Mouse (Mus musculus) intestine, embryonic 14.5 days (tissue): ENCODE results near the gene Nek7. TPM values are rescaled to one million over a fixed set of nuclear protein-coding genes. Genes with fewer than 3 reads are reported as not detected.

Experiments
- ATAC-seq: fragments of 200-750 bp; cut with Nextera tagmentation; replicated peaks from 2 replicates; pipeline ENCODE4 v1.8.0; 2017; ENCODE audit warnings: low read depth, moderate number of reproducible peaks, moderate TSS enrichment, moderate library complexity; ENCODE audit not compliant: low FRiP score, low TSS enrichment
- DNase-seq: peaks from one replicate; pipeline ENCODE4 v3.0.0-alpha.2; 2018; ENCODE audit warnings: low spot score
- H3K27ac ChIP-seq: fragments of 300-500 bp; sonication (generic); 2 replicates; pipeline ENCODE4 v1.5.1; 2014; ENCODE audit warnings: low read depth, mild to moderate bottlenecking, control low read depth
- H3K27me3 ChIP-seq: fragments of 300-500 bp; sonication (generic); replicated peaks from 2 replicates; pipeline ENCODE4 v1.6.1; 2014; ENCODE audit warnings: low read length, control low read depth; ENCODE audit not compliant: control insufficient read depth, insufficient read depth
- H3K36me3 ChIP-seq: fragments of 300-500 bp; sonication (generic); 2 replicates; pipeline ENCODE4 v1.6.1; 2014; ENCODE audit warnings: low read length, control low read depth; ENCODE audit not compliant: control insufficient read depth, insufficient read depth
- H3K4me1 ChIP-seq: fragments of 300-500 bp; sonication (generic); replicated peaks from 2 replicates; pipeline ENCODE4 v1.6.1; 2014; ENCODE audit warnings: low read length, control low read depth, mixed read lengths; ENCODE audit not compliant: control insufficient read depth, insufficient read depth
- H3K4me2 ChIP-seq: fragments of 300-500 bp; sonication (generic); 2 replicates; pipeline ENCODE4 v1.6.1; 2014; ENCODE audit warnings: low read length
- H3K4me3 ChIP-seq: fragments of 300-500 bp; sonication (generic); 2 replicates; pipeline ENCODE4 v1.5.1; 2014; ENCODE audit warnings: low read depth, low read length, control low read depth, mixed read lengths
- H3K9ac ChIP-seq: fragments of 300-500 bp; sonication (generic); 2 replicates; pipeline ENCODE4 v1.6.1; 2014; ENCODE audit warnings: mild to moderate bottlenecking, low read length
- H3K9me3 ChIP-seq: fragments of 300-500 bp; sonication (generic); 2 replicates; pipeline ENCODE4 v1.6.1; 2016; ENCODE audit warnings: low read length, control low read depth; ENCODE audit not compliant: control insufficient read depth
- WGBS: fragments of 180-500 bp; shearing (Covaris S2); extraction: QIAGEN DNeasy Blood & Tissue Kit; methylation state at CpG from one replicate; pipeline ENCODE4 v1.1.7; 2014; 5-methylcytosine and 5-hydroxymethylcytosine counted together
- polyA plus RNA-seq: library from polyadenylated mRNA; unstranded; fragments of >200 nt; fragmentation: Nextera tagmentation; extraction: Ambion mirVana; gene quantifications from 2 replicates; pipeline ENCODE4 v1.2.1, GENCODE M21; 2014

Nek7 gene
- polyA plus RNA-seq = 31.7 and 32.0 TPM in 2 replicates

GRCm38 (mm10) chr1:138619996-138620461 is at the start of gene Nek7:
Nek7 (minus strand) TSS chr1:138620141.
- no peaks in the 10 kb centered on the region; the same call in 1 of the 2 replicates for H3K4me1 ChIP-seq
- peak within 1 kb of the TSS; percentile 96 for H3K27ac ChIP-seq
- DNase-seq (no peak), ATAC-seq (0 out of 2 replicates have a peak, but pooled peaks have one; percentile 32)
- no peaks in the 10 kb centered on the region for H3K27me3 ChIP-seq
- H3K4me3 ChIP-seq = peak within 1 kb of the TSS; percentile 81
- 4% methylated on average over 11 of the region's 11 CpGs for WGBS
- H3K9me3 ChIP-seq = no peaks in the 10 kb centered on the region
- H3K9ac ChIP-seq = peak within 1 kb of the TSS; percentile 80
- H3K4me2 ChIP-seq = peak within 1 kb of the TSS; percentile 76
- no peaks in the 10 kb centered on the region for H3K36me3 ChIP-seq

GRCm38 (mm10) chr1:138662342-138662741 is 42.4 kb upstream of the Nek7 start:
- Histone ChIP-seq H3K27ac (no peak overlapping the region), H3K4me2 (no peak overlapping the region), H3K9me3 (no peaks in the 10 kb centered on the region), H3K4me3 (no peak overlapping the region), H3K36me3 (no peaks in the 10 kb centered on the region), H3K27me3 (no peaks in the 10 kb centered on the region), H3K9ac (no peak overlapping the region), H3K4me1 (no peaks in the 10 kb centered on the region)
- WGBS = 79% methylated on average over 2 of the region's 2 CpGs
- DNase-seq (no peak), ATAC-seq (no peak)

GRCm38 (mm10) chr1:138654212-138654611 is 34.3 kb upstream of the Nek7 start:
- H3K4me1 ChIP-seq = no peaks in the 10 kb centered on the region
- H3K27ac ChIP-seq = no peak overlapping the region
- DNase-seq (no peak), ATAC-seq (no peak)
- no peak overlapping the region for H3K9ac ChIP-seq
- H3K9me3 ChIP-seq = no peaks in the 10 kb centered on the region
- no peaks in the 10 kb centered on the region for H3K36me3 ChIP-seq
- no peak overlapping the region for H3K4me2 ChIP-seq
- no peak overlapping the region for H3K4me3 ChIP-seq
- H3K27me3 ChIP-seq = no peaks in the 10 kb centered on the region

DNA sequence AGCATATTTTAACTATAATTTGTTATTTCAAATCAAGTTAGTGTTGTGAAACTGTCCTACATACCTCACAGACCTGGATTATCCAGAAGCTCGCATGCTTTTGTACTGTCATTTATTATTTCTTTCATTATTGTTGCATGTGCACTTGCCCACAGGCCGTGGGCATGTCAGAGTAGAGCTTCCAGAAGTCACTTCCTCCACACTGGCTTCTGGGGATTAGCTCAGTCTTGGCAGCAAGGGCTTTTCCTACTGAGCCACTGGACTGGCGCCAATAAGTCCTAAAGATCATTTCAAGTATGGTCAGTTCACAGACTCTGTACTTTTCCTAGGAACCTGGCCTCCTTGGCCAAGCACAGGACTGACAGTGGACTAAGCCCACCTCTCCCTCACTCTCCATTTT is 25.1 kb upstream of the Nek7 start:
- ATAC-seq (no peak), DNase-seq (no peak)
- Histone ChIP-seq H3K9me3 (no peaks in the 10 kb centered on the region), H3K4me2 (no peak overlapping the region), H3K4me3 (no peak overlapping the region), H3K36me3 (no peaks in the 10 kb centered on the region), H3K9ac (no peak overlapping the region), H3K27ac (no peak overlapping the region), H3K27me3 (no peaks in the 10 kb centered on the region), H3K4me1 (no peaks in the 10 kb centered on the region)
- 82% methylated on average over 3 of the region's 3 CpGs for WGBS

DNA sequence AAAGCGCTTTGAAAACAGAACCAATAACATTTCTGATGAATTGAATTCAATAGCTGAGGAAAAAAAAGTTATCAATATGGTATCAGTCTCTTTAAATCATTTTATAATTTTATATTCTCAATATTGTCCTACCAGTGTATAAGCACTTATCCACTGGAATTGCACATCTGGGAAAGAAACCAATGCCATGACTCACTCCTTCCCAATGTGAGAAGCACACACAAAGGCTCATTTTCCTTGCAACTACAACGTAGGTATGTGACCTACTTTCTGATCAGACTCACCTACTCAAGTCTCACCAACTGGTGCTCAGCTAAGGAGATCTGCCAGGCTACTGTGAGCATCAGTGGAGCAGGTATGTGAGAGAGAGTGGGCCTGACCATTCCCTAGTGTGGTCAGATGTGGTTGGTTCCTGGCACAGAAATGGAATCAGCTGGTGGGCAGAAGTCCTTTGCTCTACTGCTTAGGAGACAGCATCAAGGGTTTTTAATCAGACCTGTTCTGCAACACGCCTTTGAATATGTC is 23.4 kb upstream of the Nek7 start:
- no peak for ATAC-seq
- H3K9ac ChIP-seq = no peak overlapping the region
- H3K36me3 ChIP-seq = no peaks in the 10 kb centered on the region
- 83% methylated on average over 3 of the region's 3 CpGs for WGBS
- no peak overlapping the region for H3K4me3 ChIP-seq
- DNase-seq = no peak
- H3K27me3 ChIP-seq = no peaks in the 10 kb centered on the region
- no peaks in the 10 kb centered on the region for H3K9me3 ChIP-seq
- H3K4me1 ChIP-seq = no peaks in the 10 kb centered on the region
- H3K4me2 ChIP-seq = no peak overlapping the region
- no peak overlapping the region for H3K27ac ChIP-seq

GRCm38 (mm10) chr1:138640934-138641461 is 21.1 kb upstream of the Nek7 start:
- no peaks in the 10 kb centered on the region for H3K4me1 ChIP-seq
- no peak overlapping the region for H3K4me3 ChIP-seq
- H3K36me3 ChIP-seq = no peaks in the 10 kb centered on the region
- H3K4me2 ChIP-seq = no peak overlapping the region
- DNase-seq = no peak
- WGBS = 67% methylated on average over 4 of the region's 4 CpGs
- H3K27ac ChIP-seq = no peak overlapping the region
- no peak for ATAC-seq
- no peaks in the 10 kb centered on the region for H3K27me3 ChIP-seq
- no peak overlapping the region for H3K9ac ChIP-seq
- no peaks in the 10 kb centered on the region for H3K9me3 ChIP-seq

DNA sequence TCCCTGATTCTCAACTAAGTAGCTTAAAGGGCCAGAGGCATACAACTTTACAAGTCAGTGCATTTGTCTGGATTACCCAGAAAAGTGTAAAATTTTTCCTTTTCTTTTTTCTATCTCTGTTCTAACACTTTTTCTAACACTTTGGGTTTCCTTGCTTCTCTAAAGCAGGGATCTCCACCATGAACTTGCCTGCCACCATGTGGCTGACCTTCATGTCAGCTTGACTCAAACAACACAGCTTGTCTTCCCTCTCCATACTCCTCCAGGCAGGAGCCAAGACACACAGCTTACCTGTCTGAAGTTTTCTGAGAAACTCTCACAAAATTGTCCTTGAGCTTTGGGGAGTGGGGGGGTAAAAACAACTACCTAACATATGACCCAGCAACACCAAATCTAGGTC is 17.9 kb upstream of the Nek7 start:
- Histone ChIP-seq H3K27me3 (no peaks in the 10 kb centered on the region), H3K9ac (no peak overlapping the region), H3K27ac (no peak overlapping the region), H3K4me3 (no peak overlapping the region), H3K4me1 (no peaks in the 10 kb centered on the region), H3K36me3 (no peaks in the 10 kb centered on the region), H3K9me3 (no peaks in the 10 kb centered on the region), H3K4me2 (no peak overlapping the region)
- no peak for ATAC-seq
- no peak for DNase-seq

- Histone ChIP-seq H3K4me3 (no peak overlapping the region), H3K9me3 (no peaks in the 10 kb centered on the region), H3K4me2 (no peak overlapping the region), H3K36me3 (no peaks in the 10 kb centered on the region), H3K27me3 (no peaks in the 10 kb centered on the region), H3K9ac (no peak overlapping the region), H3K4me1 (no peaks in the 10 kb centered on the region), H3K27ac (no peak overlapping the region)
- WGBS = 82% methylated on average over 1 of the region's 1 CpGs
- DNase-seq (no peak), ATAC-seq (no peak)
Measured at GRCm38 (mm10) chr1:138634561-138634960, 14.6 kb upstream of the Nek7 start.

DNA sequence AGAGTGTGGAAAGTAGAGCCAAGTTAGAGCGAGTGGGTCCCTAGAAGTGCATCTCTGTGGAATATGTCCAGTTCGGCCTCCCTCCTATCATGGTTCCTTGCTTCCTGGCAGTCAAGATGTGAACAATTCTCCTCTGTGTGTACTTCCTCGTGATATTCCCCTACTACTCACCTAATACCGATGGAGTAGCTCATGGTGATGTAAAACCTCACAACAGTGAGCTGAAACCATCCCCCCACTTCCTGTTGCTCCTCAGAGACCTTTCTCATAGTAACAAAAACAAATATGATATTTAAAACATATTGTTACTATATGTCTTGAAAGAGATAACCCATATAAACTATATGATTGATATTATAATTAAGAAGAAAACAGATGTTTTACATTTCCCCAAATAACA is 9.0 kb upstream of the Nek7 start:
- Histone ChIP-seq H3K36me3 (no peaks in the 10 kb centered on the region), H3K4me3 (no peak overlapping the region), H3K27ac (no peak overlapping the region), H3K4me1 (no peaks in the 10 kb centered on the region), H3K9me3 (no peaks in the 10 kb centered on the region), H3K9ac (no peak overlapping the region), H3K27me3 (no peaks in the 10 kb centered on the region), H3K4me2 (no peak overlapping the region)
- DNase-seq (no peak), ATAC-seq (no peak)
- 83% methylated on average over 4 of the region's 4 CpGs for WGBS
